Mouse (Mus musculus): Measurements from ENCODE around the gene Dusp18. TPM values are rescaled to one million over a fixed set of nuclear protein-coding genes. Genes with fewer than 3 reads are reported as not detected.
"Not testable (repeated sequence)": the region's sequence is repeated elsewhere in the genome, so short reads cannot be mapped to it uniquely, and the experiment has no call there.

Dusp18 gene
- total RNA-seq, 2 experiments from 2014 or later, result 23.1 to 24.9 TPM

DNA sequence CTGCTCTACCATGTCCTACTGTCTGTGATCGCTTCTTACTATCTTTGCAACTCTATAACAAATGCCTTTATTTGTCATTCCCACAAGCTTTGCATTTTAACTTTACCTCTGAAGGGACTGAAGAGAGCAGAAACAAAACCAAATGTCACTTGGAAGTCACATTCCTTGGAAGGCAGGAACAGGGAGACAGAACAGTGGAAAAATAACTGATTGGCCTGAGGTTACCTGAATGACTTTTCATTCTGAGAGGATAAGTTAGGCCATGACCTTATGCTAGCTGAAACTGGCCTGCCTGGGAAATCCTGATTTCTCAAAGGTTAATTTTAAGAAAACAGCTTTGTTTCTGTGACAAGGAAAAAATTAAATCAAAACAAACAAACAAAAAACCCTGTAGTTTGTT lies 893 bp downstream of the Dusp18 start:
- TF ChIP-seq CTCF (IDR thresholded peaks at IDR 0.05), result no peak
- H3K4me3 ChIP-seq, result peak overlapping the region; percentile 7; the same call in 1 of the 2 replicates
- intact Hi-C loops (cut with DNase I), result loop anchor here (1.0 kb wide), 1 partner anchor 17 kb away; no protein-coding TSS in a partner anchor

DNA sequence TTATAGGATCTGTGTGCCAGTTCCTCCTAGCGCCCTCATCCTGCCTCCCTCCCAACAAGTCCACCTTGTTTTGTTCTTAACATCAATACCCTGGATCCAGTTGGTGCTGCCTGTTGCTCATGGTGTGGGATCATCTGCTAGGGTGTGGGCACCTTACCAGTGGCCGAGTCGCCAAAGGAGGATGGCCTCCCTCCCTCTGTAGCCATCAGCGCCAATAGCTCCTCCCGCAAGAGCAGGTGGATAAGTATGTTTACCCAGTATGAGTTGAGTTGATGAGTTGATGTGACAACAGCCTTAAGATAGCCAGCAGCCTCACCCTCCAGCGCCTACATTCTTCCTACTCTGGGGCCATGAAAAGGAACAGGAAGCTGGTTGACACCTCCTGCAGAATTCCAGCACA lies 5.3 kb downstream of the Dusp18 start:
- intact Hi-C loops (cut with DNase I), result no loop called here
- H3K27ac ChIP-seq, result no peak overlapping the region
- no peak overlapping the region; the same call in 1 of the 2 replicates for H3K4me3 ChIP-seq
- DNase-seq (ENCODE audit: extremely low spot score in 1 of 2, low spot score in 2 of 2), result no peak
- TF ChIP-seq CTCF (IDR thresholded peaks at IDR 0.05), result no peak

More for the DNA sequence above, 893 bp downstream of the Dusp18 start:
- H3K27ac ChIP-seq, result no peak overlapping the region
- DNase-seq (ENCODE audit: extremely low spot score in 1 of 2, low spot score in 2 of 2), result no peak

DNA sequence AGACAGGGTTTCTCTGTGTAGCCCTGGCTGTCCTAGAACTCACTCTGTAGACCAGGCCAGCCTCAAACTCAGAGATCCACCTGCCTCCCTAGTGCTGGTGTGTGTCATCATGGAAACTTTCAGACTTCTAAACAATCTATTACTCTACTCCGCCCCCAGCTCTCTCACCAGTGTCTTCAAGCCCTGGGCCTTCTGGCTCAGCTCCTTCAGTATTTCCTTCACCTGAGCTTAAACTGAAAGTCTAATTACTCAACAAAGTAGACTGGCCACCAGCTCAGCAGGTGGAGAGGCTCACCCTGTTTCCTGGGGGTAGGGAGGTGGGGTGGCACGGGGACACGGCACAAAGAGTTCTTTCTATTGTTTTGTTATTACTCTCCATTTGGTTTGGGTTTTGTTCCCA lies 7.5 kb downstream of the Dusp18 start:
- Histone ChIP-seq H3K4me3 (no peak overlapping the region), H3K27ac (peak overlapping the region; percentile 34; the same call in 1 of the 2 replicates)
- intact Hi-C loops (cut with DNase I), result no loop called here
- DNase-seq (ENCODE audit: extremely low spot score in 1 of 2, low spot score in 2 of 2), result no peak
- TF ChIP-seq CTCF (IDR thresholded peaks at IDR 0.05), result no peak

DNA sequence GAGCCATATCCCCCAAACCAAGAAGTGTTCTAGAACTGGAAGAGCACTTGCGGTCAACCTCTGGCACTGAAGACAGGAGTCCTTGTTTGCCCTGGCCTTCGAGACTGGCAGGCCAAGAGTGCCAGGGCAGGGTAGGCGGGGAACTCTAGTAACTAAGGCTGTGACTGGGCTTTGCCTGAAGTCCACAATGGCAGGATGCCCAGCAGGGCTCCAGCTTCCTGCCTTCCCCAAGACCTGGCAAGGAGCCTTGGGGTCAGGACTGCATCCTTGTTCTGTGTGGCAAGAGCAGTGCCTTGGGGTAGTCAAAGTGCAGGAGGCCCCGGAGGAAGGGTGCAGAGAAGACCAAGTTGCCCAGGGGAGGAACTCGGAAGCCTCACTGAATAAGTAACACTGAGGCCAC lies 8.0 kb downstream of the Dusp18 start:
- TF ChIP-seq CTCF (IDR thresholded peaks at IDR 0.05), result no peak
- no peak overlapping the region for H3K4me3 ChIP-seq
- intact Hi-C loops (cut with DNase I), result no loop called here
- peak overlapping the region; percentile 3; the same call in 1 of the 2 replicates for H3K27ac ChIP-seq
- DNase-seq (ENCODE audit: extremely low spot score in 1 of 2, low spot score in 2 of 2), result peak; percentile 33 to 66

DNA sequence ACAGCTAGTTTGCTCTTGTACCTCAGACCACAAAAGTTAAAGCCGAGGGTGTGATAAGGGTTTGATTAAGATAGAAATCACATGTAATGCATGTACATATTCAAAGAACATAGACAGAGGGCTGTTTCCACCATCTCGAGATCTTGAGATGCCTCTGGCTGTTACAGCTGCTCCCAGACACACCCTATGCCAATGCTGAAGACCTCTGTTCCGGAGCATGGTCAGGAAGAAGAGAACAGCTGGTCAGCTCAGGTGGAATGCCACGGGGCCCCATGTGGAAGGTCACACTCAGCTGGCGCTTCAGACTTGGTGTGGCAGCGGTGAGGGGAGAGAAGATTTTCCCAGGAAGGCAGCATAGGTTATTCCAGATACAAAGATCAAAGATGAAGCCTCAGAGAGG lies 9.6 kb downstream of the Dusp18 start:
- no peak overlapping the region for H3K27ac ChIP-seq
- H3K4me3 ChIP-seq, result no peak overlapping the region
- intact Hi-C loops (cut with DNase I), result no loop called here
- no peak for TF ChIP-seq CTCF (IDR thresholded peaks at IDR 0.05)
- DNase-seq (ENCODE audit: extremely low spot score in 1 of 2, low spot score in 2 of 2), result no peak

DNA sequence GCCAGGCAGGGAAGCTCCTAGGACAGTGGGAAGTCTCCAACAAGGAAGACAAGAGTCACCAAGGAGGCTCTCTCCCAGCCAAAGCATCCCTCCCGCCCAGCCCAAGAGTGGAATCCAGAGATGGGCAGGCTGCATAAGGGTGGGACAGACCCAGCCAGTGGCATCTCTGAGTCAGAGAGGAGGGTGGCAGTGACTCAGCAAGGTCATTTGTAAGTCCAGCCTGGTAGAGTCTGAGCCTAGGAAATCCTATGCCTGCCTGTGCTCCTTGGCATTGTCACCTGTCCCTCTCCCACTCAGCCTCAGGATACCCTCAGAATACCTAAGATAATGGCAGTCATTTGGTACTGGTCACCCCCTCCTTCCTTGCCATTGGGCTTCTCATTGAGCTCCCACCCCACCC lies 10.4 kb downstream of the Dusp18 start:
- no peak for TF ChIP-seq CTCF (IDR thresholded peaks at IDR 0.05)
- Histone ChIP-seq H3K27ac (no peak overlapping the region), H3K4me3 (no peak overlapping the region)
- DNase-seq (ENCODE audit: extremely low spot score in 1 of 2, low spot score in 2 of 2), result no peak
- intact Hi-C loops (cut with DNase I), result no loop called here

DNA sequence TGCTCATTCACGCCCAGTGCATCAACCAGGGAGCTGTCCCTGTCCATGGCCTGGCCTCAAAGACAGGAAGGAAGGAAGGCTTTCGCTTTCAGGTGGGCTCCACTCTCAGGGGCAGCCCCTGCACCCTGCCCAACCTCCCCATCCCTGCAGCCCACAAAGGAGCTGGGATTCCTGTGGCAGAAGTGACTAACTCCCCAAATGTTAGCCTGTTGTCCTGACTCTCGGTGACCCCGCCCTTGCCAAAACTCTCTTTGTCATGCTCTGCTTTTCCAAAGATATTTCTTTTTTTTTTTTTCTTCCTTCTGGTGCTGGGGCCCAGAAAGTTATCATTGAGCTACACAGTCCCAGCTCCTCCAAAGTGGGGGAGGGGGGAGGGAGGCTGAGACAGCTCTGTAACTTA lies 14.2 kb downstream of the Dusp18 start:
- TF ChIP-seq CTCF (IDR thresholded peaks at IDR 0.05), result no peak
- Histone ChIP-seq H3K27ac (peak overlapping the region; percentile 64; the same call in 1 of the 2 replicates), H3K4me3 (no peak overlapping the region)
- DNase-seq (ENCODE audit: extremely low spot score in 1 of 2, low spot score in 2 of 2), result no peak
- intact Hi-C loops (cut with DNase I), result no loop called here

DNA sequence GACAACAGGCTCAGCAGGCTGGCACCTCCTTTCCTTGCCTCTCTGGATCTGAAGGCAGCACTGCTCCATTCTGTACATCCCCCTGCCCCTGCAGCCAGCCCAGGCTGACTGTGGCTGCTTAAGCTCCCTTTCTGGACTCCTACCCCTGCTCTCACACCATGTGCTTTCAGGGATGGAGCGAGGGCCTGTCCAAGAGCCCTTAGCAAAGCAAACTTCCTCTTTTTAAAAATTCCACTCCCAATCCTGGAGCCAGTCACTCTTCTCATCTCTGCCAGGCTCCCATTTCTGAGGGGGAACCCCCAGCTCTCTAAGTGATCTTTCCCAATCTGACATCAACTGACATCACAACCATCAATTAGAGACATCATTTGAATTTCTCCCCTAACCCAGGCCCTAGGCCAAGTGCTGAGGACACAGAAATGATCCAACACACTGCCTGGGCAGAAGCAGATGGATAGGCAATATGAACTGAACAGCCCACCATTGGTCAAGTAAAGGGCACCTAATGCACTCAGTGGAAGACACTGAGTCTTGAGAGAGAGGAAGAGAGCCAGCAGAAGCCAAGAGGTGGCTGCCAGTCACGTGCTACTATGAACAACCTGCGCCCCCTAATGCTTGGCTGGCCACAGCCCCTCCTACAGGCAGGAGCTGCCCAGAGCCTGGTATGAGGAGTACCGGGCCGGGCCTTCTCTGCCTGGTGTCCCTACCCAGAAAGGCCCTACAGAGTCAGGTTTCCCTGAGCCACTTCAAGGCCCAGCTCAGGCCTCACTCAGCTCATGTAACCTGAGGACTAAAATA lies 15.7 kb downstream of the Dusp18 start:
- no peak for DNase-seq (ENCODE audit: extremely low spot score in 1 of 2, low spot score in 2 of 2)
- H3K4me3 ChIP-seq, result peak overlapping the region; percentile 77
- intact Hi-C loops (cut with DNase I), result loop anchor here (5.0 kb wide), 1 partner anchor 198 kb away; no protein-coding TSS in a partner anchor
- peak; percentile 25 for TF ChIP-seq CTCF (IDR thresholded peaks at IDR 0.05)
- peak overlapping the region; percentile 69 for H3K27ac ChIP-seq

DNA sequence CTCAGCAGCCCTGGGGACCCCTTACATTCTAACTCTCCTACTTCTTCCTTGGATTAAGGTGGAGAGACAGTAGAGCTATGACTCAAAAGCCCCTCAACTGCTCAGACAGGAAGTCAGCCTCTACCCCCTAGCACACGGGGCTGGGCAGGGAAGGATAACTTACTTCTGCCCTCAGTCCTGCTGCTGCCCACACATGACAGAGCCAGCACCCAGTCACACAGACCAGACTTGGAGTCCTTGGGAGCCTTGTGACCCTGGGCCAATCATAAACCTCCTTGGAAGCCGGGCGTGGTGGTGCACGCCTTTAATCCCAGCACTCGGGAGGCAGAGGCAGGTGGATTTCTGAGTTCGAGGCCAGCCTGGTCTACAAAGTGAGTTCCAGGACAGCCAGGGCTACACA lies 16.4 kb downstream of the Dusp18 start:
- Histone ChIP-seq H3K4me3 (peak overlapping the region; percentile 77), H3K27ac (peak overlapping the region; percentile 69; the same call in 1 of the 2 replicates)
- not testable (repeated sequence) for DNase-seq (ENCODE audit: extremely low spot score in 1 of 2, low spot score in 2 of 2)
- intact Hi-C loops (cut with DNase I), result loop anchor here (5.0 kb wide), 1 partner anchor 199 kb away; no protein-coding TSS in a partner anchor

DNA sequence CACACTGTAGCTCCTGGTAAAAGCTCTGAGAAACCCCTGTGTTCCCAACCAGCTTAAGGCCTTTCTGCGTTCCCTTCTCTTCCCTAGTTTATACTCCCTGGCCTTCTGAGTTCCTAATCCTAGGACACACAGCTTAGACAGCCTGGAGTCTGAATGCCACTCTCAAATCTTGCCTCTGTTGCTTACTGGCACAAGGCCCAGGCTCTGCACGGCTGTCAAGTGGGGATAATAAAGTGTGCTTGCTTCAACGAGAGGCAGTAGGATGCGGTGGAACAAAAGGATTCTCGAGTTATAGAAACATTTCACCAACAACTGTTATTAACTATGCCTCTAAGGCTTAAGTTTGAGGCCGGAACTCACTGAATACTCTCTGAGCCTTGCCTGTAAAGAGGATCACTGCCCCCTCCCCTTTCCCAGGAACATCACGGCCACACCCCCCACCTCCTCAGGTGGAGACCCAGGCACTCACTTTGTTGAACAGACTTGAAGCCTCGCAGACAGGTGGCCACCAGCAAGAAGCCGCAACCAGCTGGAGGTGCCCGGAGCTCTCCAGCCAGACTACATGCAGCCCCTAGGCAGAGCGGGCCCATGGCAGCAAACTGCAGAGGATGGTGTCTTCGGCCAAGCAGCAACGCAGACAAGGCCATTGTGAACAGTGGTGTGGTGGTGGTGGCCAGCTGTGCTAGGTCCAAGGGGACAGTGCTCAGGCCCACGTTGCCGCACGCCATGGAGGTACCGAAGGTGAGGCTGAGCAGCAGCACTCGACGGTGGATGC lies 17.2 kb downstream of the Dusp18 start:
- peak overlapping the region; percentile 77 for H3K4me3 ChIP-seq
- no peak for TF ChIP-seq CTCF (IDR thresholded peaks at IDR 0.05)
- H3K27ac ChIP-seq, result peak overlapping the region; percentile 92
- intact Hi-C loops (cut with DNase I), result loop anchor here (5.0 kb wide), 1 partner anchor 200 kb away; no protein-coding TSS in a partner anchor
- peak in 1 of 2 experiments; percentile 33 for DNase-seq (ENCODE audit: extremely low spot score in 1 of 2, low spot score in 2 of 2)

DNA sequence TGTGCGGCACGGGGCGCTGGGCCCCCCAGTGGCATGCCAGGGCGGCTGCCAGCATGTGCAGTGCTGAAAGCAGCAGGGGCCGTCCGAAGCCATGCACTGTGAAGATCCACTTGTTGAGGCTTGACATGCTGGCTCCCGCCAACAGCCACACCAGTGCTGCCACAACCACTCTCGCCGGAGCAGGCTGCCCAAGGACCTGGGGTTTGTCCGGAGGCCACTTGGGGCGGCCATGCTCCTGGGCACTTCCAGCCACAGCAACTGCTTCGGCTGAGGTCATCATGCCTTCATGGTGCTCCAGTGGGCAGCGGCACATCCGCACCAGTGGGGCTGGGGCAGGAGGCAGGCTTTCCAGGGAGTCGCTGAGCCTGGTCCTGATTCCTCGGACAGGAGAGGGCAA lies 17.8 kb downstream of the Dusp18 start:
- peak in 1 of 2 experiments; percentile 37 for DNase-seq (ENCODE audit: extremely low spot score in 1 of 2, low spot score in 2 of 2)
- H3K4me3 ChIP-seq, result peak overlapping the region; percentile 77
- TF ChIP-seq CTCF (IDR thresholded peaks at IDR 0.05), result no peak; the same call in 1 of the 2 replicates
- H3K27ac ChIP-seq, result peak overlapping the region; percentile 92
- intact Hi-C loops (cut with DNase I), result loop anchor here (1.0 to 5.0 kb wide), 2 partner anchors 18 to 201 kb away; partner anchors contain the start of genes 4921536K21Rik and Dusp18

Data from left cerebral cortex, adult 2 months (tissue).